Mouse (Mus musculus): Measurements from ENCODE around the gene Ntrk2. TPM values are rescaled to one million over a fixed set of nuclear protein-coding genes. Genes with fewer than 3 reads are reported as not detected.

The Ntrk2 gene
- polyA plus RNA-seq, 2 experiments, result 0.04 to 0.07 TPM

- TF ChIP-seq EP300 (IDR thresholded peaks at IDR 0.05; ENCODE audit: low read depth), result no peak
- no peak for TF ChIP-seq CTCF (IDR thresholded peaks at IDR 0.05; ENCODE audit: low read depth)
- H3K27ac ChIP-seq, result no peak overlapping the region
- no peak for DNase-seq (ENCODE audit: low read depth in 3 of 3, low spot score in 3 of 3)
- no peak overlapping the region for H3K4me3 ChIP-seq (ENCODE audit: insufficient read depth in 1 of 2, low read depth in 2 of 2, low read length in 2 of 2)
- no peaks in the 10 kb centered on the region for H3K9me3 ChIP-seq (ENCODE audit: control insufficient read depth, low read length)
- no peak overlapping the region for H3K4me2 ChIP-seq (ENCODE audit: low read depth)
- WGBS (ENCODE audit: insufficient replicate concordance), result 19% methylated on average over 8 of the region's 8 CpGs
- ATAC-seq (ENCODE audit: insufficient read depth), result no peak
- no peaks in the 10 kb centered on the region for H3K27me3 ChIP-seq (ENCODE audit: control insufficient read depth, insufficient read depth, low read length)
- no peaks in the 10 kb centered on the region for H3K36me3 ChIP-seq (replicated peaks; ENCODE audit: control insufficient read depth, insufficient read depth, low read depth)
- H3K9ac ChIP-seq (replicated peaks), result no peak overlapping the region
- H3K4me1 ChIP-seq (replicated peaks; ENCODE audit: control insufficient read depth in 2 of 2, insufficient read depth in 2 of 2, low read length in 1 of 2), result no peaks in the 10 kb centered on the region
Measured at GRCm38 (mm10) chr13:58935956-58936495, 129.7 kb downstream of the Ntrk2 start.

- no peak overlapping the region for H3K4me2 ChIP-seq (ENCODE audit: low read depth)
- no peak for DNase-seq (ENCODE audit: low read depth in 3 of 3, low spot score in 3 of 3)
- no peaks in the 10 kb centered on the region for H3K36me3 ChIP-seq (replicated peaks; ENCODE audit: control insufficient read depth, insufficient read depth, low read depth)
- no peaks in the 10 kb centered on the region for H3K4me1 ChIP-seq (replicated peaks; ENCODE audit: control insufficient read depth in 2 of 2, insufficient read depth in 2 of 2, low read length in 1 of 2)
- H3K9ac ChIP-seq (replicated peaks), result no peak overlapping the region
- no peaks in the 10 kb centered on the region for H3K27me3 ChIP-seq (ENCODE audit: control insufficient read depth, insufficient read depth, low read length)
- H3K27ac ChIP-seq, result no peak overlapping the region
- H3K9me3 ChIP-seq (ENCODE audit: control insufficient read depth, low read length), result no peaks in the 10 kb centered on the region
- H3K4me3 ChIP-seq (ENCODE audit: insufficient read depth in 1 of 2, low read depth in 2 of 2, low read length in 2 of 2), result no peak overlapping the region
- no peak for ATAC-seq (ENCODE audit: insufficient read depth)
- TF ChIP-seq CTCF (IDR thresholded peaks at IDR 0.05; ENCODE audit: low read depth), result no peak
- no peak for TF ChIP-seq EP300 (IDR thresholded peaks at IDR 0.05; ENCODE audit: low read depth)
- 70% methylated on average over 12 of the region's 12 CpGs for WGBS (ENCODE audit: insufficient replicate concordance)
Measured at GRCm38 (mm10) chr13:58937884-58938283, 131.5 kb downstream of the Ntrk2 start.

- WGBS (ENCODE audit: insufficient replicate concordance), result 49% methylated on average over 4 of the region's 4 CpGs
Measured at GRCm38 (mm10) chr13:58938464-58938863, 132.1 kb downstream of the Ntrk2 start.

GRCm38 (mm10) chr13:58940208-58940607 is 133.8 kb downstream of the Ntrk2 start:
- Histone ChIP-seq H3K4me2 (ENCODE audit: low read depth) (no peak overlapping the region), H3K4me1 (replicated peaks; ENCODE audit: control insufficient read depth in 2 of 2, insufficient read depth in 2 of 2, low read length in 1 of 2) (no peaks in the 10 kb centered on the region), H3K4me3 (ENCODE audit: insufficient read depth in 1 of 2, low read depth in 2 of 2, low read length in 2 of 2) (no peak overlapping the region), H3K27ac (no peak overlapping the region), H3K36me3 (replicated peaks; ENCODE audit: control insufficient read depth, insufficient read depth, low read depth) (no peaks in the 10 kb centered on the region), H3K27me3 (ENCODE audit: control insufficient read depth, insufficient read depth, low read length) (no peaks in the 10 kb centered on the region), H3K9me3 (ENCODE audit: control insufficient read depth, low read length) (no peaks in the 10 kb centered on the region), H3K9ac (replicated peaks) (no peak overlapping the region)
- ATAC-seq (ENCODE audit: insufficient read depth), result no peak
- WGBS (ENCODE audit: insufficient replicate concordance), result 59% methylated on average over 6 of the region's 6 CpGs
- DNase-seq (ENCODE audit: low read depth in 3 of 3, low spot score in 3 of 3), result no peak
- TF ChIP-seq EP300 (IDR thresholded peaks at IDR 0.05; ENCODE audit: low read depth), result no peak
- no peak for TF ChIP-seq CTCF (IDR thresholded peaks at IDR 0.05; ENCODE audit: low read depth)

More at GRCm38 (mm10) chr13:58938464-58938863, 132.1 kb downstream of the Ntrk2 start:
- ATAC-seq (ENCODE audit: insufficient read depth) (no peak), DNase-seq (ENCODE audit: low read depth in 3 of 3, low spot score in 3 of 3) (no peak)
- Histone ChIP-seq H3K4me3 (ENCODE audit: insufficient read depth in 1 of 2, low read depth in 2 of 2, low read length in 2 of 2) (no peak overlapping the region), H3K36me3 (replicated peaks; ENCODE audit: control insufficient read depth, insufficient read depth, low read depth) (no peaks in the 10 kb centered on the region), H3K9ac (replicated peaks) (no peak overlapping the region), H3K27ac (no peak overlapping the region), H3K9me3 (ENCODE audit: control insufficient read depth, low read length) (no peaks in the 10 kb centered on the region), H3K4me1 (replicated peaks; ENCODE audit: control insufficient read depth in 2 of 2, insufficient read depth in 2 of 2, low read length in 1 of 2) (no peaks in the 10 kb centered on the region), H3K27me3 (ENCODE audit: control insufficient read depth, insufficient read depth, low read length) (no peaks in the 10 kb centered on the region), H3K4me2 (ENCODE audit: low read depth) (no peak overlapping the region)
- TF ChIP-seq CTCF (IDR thresholded peaks at IDR 0.05; ENCODE audit: low read depth) (no peak), EP300 (IDR thresholded peaks at IDR 0.05; ENCODE audit: low read depth) (no peak)

GRCm38 (mm10) chr13:58940798-58941197 is 134.4 kb downstream of the Ntrk2 start:
- Histone ChIP-seq H3K4me1 (replicated peaks; ENCODE audit: control insufficient read depth in 2 of 2, insufficient read depth in 2 of 2, low read length in 1 of 2) (no peaks in the 10 kb centered on the region), H3K27ac (no peak overlapping the region), H3K27me3 (ENCODE audit: control insufficient read depth, insufficient read depth, low read length) (no peaks in the 10 kb centered on the region), H3K4me2 (ENCODE audit: low read depth) (no peak overlapping the region), H3K4me3 (ENCODE audit: insufficient read depth in 1 of 2, low read depth in 2 of 2, low read length in 2 of 2) (no peak overlapping the region), H3K36me3 (replicated peaks; ENCODE audit: control insufficient read depth, insufficient read depth, low read depth) (no peaks in the 10 kb centered on the region), H3K9ac (replicated peaks) (no peak overlapping the region), H3K9me3 (ENCODE audit: control insufficient read depth, low read length) (no peaks in the 10 kb centered on the region)
- no peak for TF ChIP-seq EP300 (IDR thresholded peaks at IDR 0.05; ENCODE audit: low read depth)
- TF ChIP-seq CTCF (IDR thresholded peaks at IDR 0.05; ENCODE audit: low read depth), result no peak
- ATAC-seq (ENCODE audit: insufficient read depth) (no peak), DNase-seq (ENCODE audit: low read depth in 3 of 3, low spot score in 3 of 3) (no peak)
- 44% methylated on average over 7 of the region's 7 CpGs for WGBS (ENCODE audit: insufficient replicate concordance)
